Mouse (Mus musculus): Measurements from ENCODE around the gene Olfr558.
A peak's percentile ranks its signal among the peaks of the same experiment; 100 is the strongest.

DNA sequence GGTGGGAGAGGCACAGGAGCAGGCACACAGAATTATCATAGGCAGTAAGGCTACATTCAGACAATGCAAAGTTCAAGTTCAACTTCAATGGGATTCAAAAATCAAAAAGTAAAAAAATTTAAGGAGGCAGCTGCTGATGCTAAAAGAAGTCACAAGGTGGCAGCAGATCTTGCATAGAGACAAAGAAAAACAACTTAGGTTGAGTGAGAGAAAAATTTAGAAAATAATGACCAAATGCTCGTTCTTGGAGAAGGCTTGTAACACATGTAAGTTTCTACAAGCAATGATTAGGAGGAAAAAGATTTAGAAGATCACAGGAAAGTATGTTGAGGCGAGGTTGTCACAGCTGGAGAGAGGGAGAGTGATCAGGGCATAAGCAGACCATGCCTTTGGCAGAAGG lies 36.6 kb upstream of the Olfr558 start:
- TF ChIP-seq GABPA (IDR thresholded peaks at IDR 0.05; ENCODE audit: insufficient replicate concordance, low read depth, low read length) (no peak), POLR2A (IDR thresholded peaks at IDR 0.05; ENCODE audit: low read depth, low read length) (no peak), CTCF (conservative IDR thresholded peaks at IDR 0.05 in 1 of 2, IDR thresholded peaks at IDR 0.05 in 1 of 2; ENCODE audit: low read depth in 2 of 2, low read length in 2 of 2) (peak in 1 of 2 experiments; percentile 75; a peak in 2 of 4 replicates), MAX (IDR thresholded peaks at IDR 0.05; ENCODE audit: low read length) (no peak), CHD1 (IDR thresholded peaks at IDR 0.05; ENCODE audit: low read depth, low read length) (no peak), USF1 (IDR thresholded peaks at IDR 0.05; ENCODE audit: low read depth, low read length) (no peak), HCFC1 (IDR thresholded peaks at IDR 0.05; ENCODE audit: low read depth, low read length) (no peak), MEF2A (IDR thresholded peaks at IDR 0.05; ENCODE audit: borderline replicate concordance, low read depth, low read length) (no peak), EP300 (IDR thresholded peaks at IDR 0.05; ENCODE audit: low read length) (no peak), PAX5 (IDR thresholded peaks at IDR 0.05; ENCODE audit: low read length) (no peak)
